Mouse (Mus musculus): ENCODE results near the gene Gm10192. TPM values are rescaled to one million over a fixed set of nuclear protein-coding genes. Genes with fewer than 3 reads are reported as not detected.

Gene Gm10192
- polyA plus RNA-seq, 1 experiment from 2014 or later, result not detected

DNA sequence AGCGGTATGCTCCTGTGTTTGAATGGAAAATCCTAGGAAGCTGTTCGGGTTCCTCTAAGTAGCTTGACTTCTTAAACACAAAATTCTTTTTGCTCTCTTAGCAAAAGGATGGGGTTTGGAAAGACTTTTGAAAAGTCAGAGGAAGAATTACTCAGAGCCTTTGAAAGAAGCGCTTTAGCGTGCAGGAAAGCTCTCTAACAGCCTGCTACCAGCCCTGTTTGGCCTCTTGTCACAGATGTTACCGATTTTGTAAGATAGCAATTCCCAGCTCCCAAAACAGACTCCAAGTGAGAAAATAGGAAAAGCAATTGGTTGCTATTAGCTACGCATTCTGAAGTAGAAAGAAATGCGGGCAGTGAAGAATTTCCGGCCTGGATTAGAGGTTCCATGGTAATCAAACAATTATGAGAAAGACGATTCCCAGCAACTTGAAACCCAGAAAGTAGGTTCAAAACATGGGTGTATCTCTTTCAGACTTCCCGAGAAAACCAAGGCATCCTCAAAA, 26.1 kb downstream of the Gm10192 start:
- no peak for ATAC-seq
- Histone ChIP-seq H3K36me3 (ENCODE audit: control insufficient read depth, insufficient read depth, low read length) (no peaks in the 10 kb centered on the region), H3K27me3 (replicated peaks; ENCODE audit: control insufficient read depth, insufficient read depth, low read length) (no peaks in the 10 kb centered on the region), H3K9ac (ENCODE audit: low read length) (no peak overlapping the region), H3K4me2 (ENCODE audit: low read length) (no peak overlapping the region), H3K4me1 (ENCODE audit: control insufficient read depth, insufficient read depth, low read length) (peaks cover 5% of the 10 kb centered on the region; the same call in 1 of the 2 replicates), H3K9me3 (replicated peaks; ENCODE audit: control insufficient read depth, low read length) (no peaks in the 10 kb centered on the region), H3K4me3 (ENCODE audit: low read depth, low read length) (no peak overlapping the region), H3K27ac (ENCODE audit: low read depth, low read length) (no peak overlapping the region)
- DNase-seq (ENCODE audit: low spot score), result peak; percentile 29
- 61% methylated on average over 10 of the region's 10 CpGs for WGBS

DNA sequence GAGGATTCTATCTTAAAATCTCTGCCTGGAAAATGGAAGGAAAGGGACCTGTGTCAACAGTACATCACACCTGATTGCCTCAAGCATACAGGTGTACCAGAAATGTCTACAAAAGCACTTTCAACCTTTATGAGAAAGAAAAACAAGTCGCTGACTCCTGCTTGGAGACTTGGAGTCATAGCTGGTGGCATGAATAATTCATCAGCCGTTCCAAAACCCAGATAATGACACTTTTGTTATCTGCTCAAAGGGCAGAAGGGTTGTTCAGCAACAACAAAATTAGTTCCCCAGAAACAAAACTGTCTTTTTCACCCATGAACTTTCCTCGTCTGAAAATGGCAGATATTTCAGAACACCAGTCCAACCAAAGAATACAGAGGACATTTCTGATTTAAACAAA, 26.9 kb downstream of the Gm10192 start:
- Histone ChIP-seq H3K4me1 (ENCODE audit: control insufficient read depth, insufficient read depth, low read length) (peaks cover 5% of the 10 kb centered on the region; the same call in 1 of the 2 replicates), H3K36me3 (ENCODE audit: control insufficient read depth, insufficient read depth, low read length) (no peaks in the 10 kb centered on the region), H3K4me3 (ENCODE audit: low read depth, low read length) (no peak overlapping the region), H3K9me3 (replicated peaks; ENCODE audit: control insufficient read depth, low read length) (no peaks in the 10 kb centered on the region), H3K27me3 (replicated peaks; ENCODE audit: control insufficient read depth, insufficient read depth, low read length) (no peaks in the 10 kb centered on the region), H3K27ac (ENCODE audit: low read depth, low read length) (no peak overlapping the region), H3K4me2 (ENCODE audit: low read length) (no peak overlapping the region), H3K9ac (ENCODE audit: low read length) (no peak overlapping the region)
- WGBS, result 29% methylated on average over 3 of the region's 3 CpGs
- ATAC-seq (no peak), DNase-seq (ENCODE audit: low spot score) (no peak)

DNA sequence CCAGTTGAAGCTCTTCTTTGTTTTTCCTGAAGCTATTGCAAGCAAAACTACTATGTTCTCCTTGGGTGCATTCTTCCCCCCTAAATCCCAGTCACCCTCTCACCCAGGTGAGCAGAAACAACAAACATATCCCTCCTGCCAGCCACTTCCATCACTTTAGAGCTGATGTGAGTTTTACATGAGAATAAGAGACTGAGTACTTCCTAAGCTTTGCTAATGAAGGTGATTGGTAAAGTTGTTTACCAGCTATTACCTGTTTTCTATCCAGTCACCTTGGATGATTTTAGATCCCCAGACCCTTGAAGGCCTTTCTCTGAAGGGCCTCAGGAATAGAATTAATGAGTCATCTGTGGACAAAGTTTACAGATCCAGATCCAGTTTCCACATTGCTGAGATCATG, 29.4 kb downstream of the Gm10192 start:
- H3K36me3 ChIP-seq (ENCODE audit: control insufficient read depth, insufficient read depth, low read length), result no peaks in the 10 kb centered on the region
- no peak overlapping the region for H3K4me2 ChIP-seq (ENCODE audit: low read length)
- no peak overlapping the region for H3K4me3 ChIP-seq (ENCODE audit: low read depth, low read length)
- no peak overlapping the region for H3K27ac ChIP-seq (ENCODE audit: low read depth, low read length)
- no peak overlapping the region for H3K9ac ChIP-seq (ENCODE audit: low read length)
- peaks cover 5% of the 10 kb centered on the region; the same call in 1 of the 2 replicates for H3K4me1 ChIP-seq (ENCODE audit: control insufficient read depth, insufficient read depth, low read length)
- no peaks in the 10 kb centered on the region for H3K27me3 ChIP-seq (replicated peaks; ENCODE audit: control insufficient read depth, insufficient read depth, low read length)
- DNase-seq (ENCODE audit: low spot score), result no peak
- ATAC-seq, result no peak
- H3K9me3 ChIP-seq (replicated peaks; ENCODE audit: control insufficient read depth, low read length), result no peaks in the 10 kb centered on the region

DNA sequence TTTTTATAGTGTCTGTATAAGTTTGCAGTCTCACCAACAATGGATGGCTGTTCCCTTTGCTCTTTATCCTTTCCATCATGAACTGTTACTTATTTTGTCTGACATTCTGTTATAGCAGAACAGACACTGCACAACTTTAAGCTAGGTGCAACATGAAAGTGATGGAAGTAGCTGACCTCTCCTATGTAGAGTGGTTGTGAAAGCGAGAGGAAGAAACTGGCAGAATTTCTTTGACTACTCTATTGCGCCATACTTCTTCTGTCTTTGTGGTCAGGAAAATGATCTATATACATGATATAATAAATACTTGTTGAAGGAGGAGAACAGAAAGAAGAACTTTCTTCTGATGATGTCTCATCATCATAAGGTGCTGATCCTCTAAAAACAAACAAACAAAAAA, 40.5 kb downstream of the Gm10192 start:
- Histone ChIP-seq H3K4me3 (ENCODE audit: low read depth, low read length) (no peak overlapping the region), H3K27me3 (replicated peaks; ENCODE audit: control insufficient read depth, insufficient read depth, low read length) (no peaks in the 10 kb centered on the region), H3K4me2 (ENCODE audit: low read length) (no peak overlapping the region), H3K36me3 (ENCODE audit: control insufficient read depth, insufficient read depth, low read length) (no peaks in the 10 kb centered on the region), H3K9me3 (replicated peaks; ENCODE audit: control insufficient read depth, low read length) (no peaks in the 10 kb centered on the region), H3K9ac (ENCODE audit: low read length) (no peak overlapping the region), H3K27ac (ENCODE audit: low read depth, low read length) (no peak overlapping the region), H3K4me1 (ENCODE audit: control insufficient read depth, insufficient read depth, low read length) (no peaks in the 10 kb centered on the region)
- no peak for ATAC-seq
- DNase-seq (ENCODE audit: low spot score), result no peak
- 95% methylated on average over 2 of the region's 2 CpGs for WGBS

Measured in forebrain, embryonic 14.5 days (tissue).